Mouse (Mus musculus) myocyte (in vitro differentiated cells): ENCODE measurements around the gene Mbtps1. TPM values are rescaled to one million over a fixed set of nuclear protein-coding genes. Genes with fewer than 3 reads are reported as not detected.
A peak's percentile ranks its signal among the peaks of the same experiment; 100 is the strongest.

Experiments used
- H3K27me3 ChIP-seq: one replicate; pipeline ENCODE4 v1.6.1; 2011; ENCODE audit not compliant: control insufficient read depth, insufficient read depth, insufficient read length
- H3K36me3 ChIP-seq: one replicate; pipeline ENCODE4 v1.6.1; 2011; ENCODE audit not compliant: control insufficient read depth, insufficient read depth
- H3K4me2 ChIP-seq: one replicate; pipeline ENCODE4 v1.6.1; 2011; ENCODE audit warnings: low read depth, control low read depth
- H3K4me3 ChIP-seq: one replicate; pipeline ENCODE4 v1.5.1; 2011; ENCODE audit warnings: mild to moderate bottlenecking, control low read depth, moderate library complexity
- H3K79me2 ChIP-seq: one replicate; pipeline ENCODE4 v1.6.1; 2011; ENCODE audit not compliant: control insufficient read depth, insufficient read depth
- H3ac ChIP-seq: one replicate; pipeline ENCODE4 v1.6.1; 2011; ENCODE audit not compliant: control insufficient read depth, insufficient read length
- CEBPB ChIP-seq: IDR thresholded peaks from 2 replicates; pipeline ENCODE4 v1.6.1; 2011; ENCODE audit warnings: mild to moderate bottlenecking, moderate library complexity; ENCODE audit not compliant: poor library complexity, insufficient read depth, severe bottlenecking
- E2F4 ChIP-seq: IDR thresholded peaks from one replicate; pipeline ENCODE4 v1.6.1; 2011; ENCODE audit warnings: mild to moderate bottlenecking, control low read depth, moderate library complexity; ENCODE audit not compliant: insufficient read depth
- MAX ChIP-seq: IDR thresholded peaks from one replicate; pipeline ENCODE4 v1.6.1; 2011; ENCODE audit warnings: low read depth, mild to moderate bottlenecking, control low read depth
- MYOD1 ChIP-seq, 3 experiments: IDR thresholded peaks; one replicate each; pipeline ENCODE4 v1.6.1; 2011; ENCODE audit warnings: control low read depth in 2 of 3, low read depth in 2 of 3, mild to moderate bottlenecking in 2 of 3, moderate library complexity in 1 of 3; ENCODE audit not compliant: insufficient read length in 2 of 3, control insufficient read depth in 1 of 3
- MYOG ChIP-seq, 3 experiments: IDR thresholded peaks; one replicate each; pipeline ENCODE4 v1.6.1; 2011; ENCODE audit warnings: control low read depth in 2 of 3, low read depth in 2 of 3, mild to moderate bottlenecking in 2 of 3; ENCODE audit not compliant: insufficient read length in 2 of 3, control insufficient read depth in 1 of 3, insufficient read depth in 1 of 3
- POLR2A ChIP-seq: IDR thresholded peaks from one replicate; pipeline ENCODE4 v1.6.1; 2011; ENCODE audit warnings: low read depth, mild to moderate bottlenecking, control low read depth, moderate library complexity; ENCODE audit not compliant: insufficient read length
- POLR2AphosphoS2 ChIP-seq: IDR thresholded peaks from one replicate; pipeline ENCODE4 v1.6.1; 2011; ENCODE audit warnings: low read depth, control low read depth; ENCODE audit not compliant: insufficient read length
- REST ChIP-seq: IDR thresholded peaks from one replicate; pipeline ENCODE4 v1.6.1; 2011; ENCODE audit warnings: mild to moderate bottlenecking, control low read depth, moderate library complexity; ENCODE audit not compliant: insufficient read depth, insufficient read length
- SRF ChIP-seq: IDR thresholded peaks from one replicate; pipeline ENCODE4 v1.6.1; 2011; ENCODE audit warnings: low read depth; ENCODE audit not compliant: control insufficient read depth, insufficient read length
- TCF12 ChIP-seq: IDR thresholded peaks from one replicate; pipeline ENCODE4 v1.6.1; 2011; ENCODE audit warnings: mild to moderate bottlenecking, control low read depth; ENCODE audit not compliant: poor library complexity, insufficient read depth, severe bottlenecking
- TCF3 ChIP-seq: IDR thresholded peaks from one replicate; pipeline ENCODE4 v1.6.1; 2011; ENCODE audit warnings: low read depth, control low read depth; ENCODE audit not compliant: insufficient read length
- USF1 ChIP-seq: IDR thresholded peaks from one replicate; pipeline ENCODE4 v1.6.1; 2011; ENCODE audit warnings: low read depth, mild to moderate bottlenecking, control low read depth, moderate library complexity
- polyA plus RNA-seq: library from polyadenylated mRNA; unstranded; fragments of >200 nt; fragmentation: generic; extraction: Trizol; gene quantifications from one replicate; pipeline ENCODE4 v1.2.1, GENCODE M21; 2012; ENCODE audit warnings: missing spikeins

Gene Mbtps1
- polyA plus RNA-seq = 70.8 TPM

DNA sequence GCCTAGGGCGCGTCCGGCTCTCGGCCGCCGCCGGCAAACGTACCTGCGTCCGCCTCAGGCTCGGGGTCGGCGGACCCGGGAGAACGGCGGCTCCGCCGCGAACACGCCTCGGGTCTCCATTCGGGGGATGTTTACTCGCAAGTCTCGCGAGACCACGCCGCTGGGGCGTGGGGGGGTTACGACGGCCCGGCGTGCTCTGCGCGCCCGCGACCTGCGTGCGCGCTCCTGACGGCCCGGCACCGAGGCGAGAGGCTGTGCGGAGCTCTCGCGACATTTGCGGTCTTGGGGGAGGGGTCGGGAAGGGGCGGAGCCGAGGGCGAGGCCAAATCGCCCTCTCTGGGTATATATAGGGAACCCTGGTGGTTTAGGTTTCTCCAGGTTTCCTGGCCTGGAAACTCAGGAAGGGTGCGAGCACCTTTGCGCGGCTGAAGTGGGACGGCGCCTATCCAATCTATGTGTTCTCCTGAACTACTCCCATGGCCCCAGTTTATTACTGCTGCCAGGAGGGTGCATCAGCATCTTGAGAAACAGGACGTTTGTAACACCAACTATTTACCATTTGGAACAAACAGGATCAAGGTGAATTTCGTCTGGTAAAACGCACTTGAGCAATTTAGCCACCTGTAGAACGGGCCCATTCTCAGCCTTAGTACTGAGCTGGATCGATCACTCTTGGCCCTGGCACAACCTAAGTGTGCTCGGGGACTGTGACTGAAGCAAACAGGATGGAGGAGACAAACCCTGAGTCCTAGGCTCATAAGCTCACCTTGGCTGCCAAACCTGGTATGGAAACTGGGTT is at the start of gene Mbtps1:
Gene Mbtps1, minus strand, starts transcription at position 133 of the 799 bp plus-strand sequence.
- peaks cover 8% of the 10 kb centered on the region for H3K36me3 ChIP-seq
- TF ChIP-seq USF1 (no peak), POLR2AphosphoS2 (peak; percentile 45), E2F4 (no peak), MYOD1 (IDR thresholded peaks at IDR 0.05; ENCODE audit: control insufficient read depth in 1 of 3, insufficient read length in 2 of 3, low read depth in 2 of 3) (no peak), REST (no peak), TCF12 (no peak), MAX (no peak), MYOG (IDR thresholded peaks at IDR 0.05; ENCODE audit: control insufficient read depth in 1 of 3, insufficient read depth in 1 of 3, insufficient read length in 2 of 3, low read depth in 2 of 3) (peak in 1 of 3 experiments; percentile 3), POLR2A (peak; percentile 64)
- H3ac ChIP-seq = peak within 1 kb of the TSS; percentile 80
- peak within 1 kb of the TSS; percentile 100 for H3K4me2 ChIP-seq
- peak within 1 kb of the TSS; percentile 85 for H3K4me3 ChIP-seq
- no peaks in the 10 kb centered on the region for H3K27me3 ChIP-seq
- H3K79me2 ChIP-seq = peaks cover 44% of the 10 kb centered on the region

DNA sequence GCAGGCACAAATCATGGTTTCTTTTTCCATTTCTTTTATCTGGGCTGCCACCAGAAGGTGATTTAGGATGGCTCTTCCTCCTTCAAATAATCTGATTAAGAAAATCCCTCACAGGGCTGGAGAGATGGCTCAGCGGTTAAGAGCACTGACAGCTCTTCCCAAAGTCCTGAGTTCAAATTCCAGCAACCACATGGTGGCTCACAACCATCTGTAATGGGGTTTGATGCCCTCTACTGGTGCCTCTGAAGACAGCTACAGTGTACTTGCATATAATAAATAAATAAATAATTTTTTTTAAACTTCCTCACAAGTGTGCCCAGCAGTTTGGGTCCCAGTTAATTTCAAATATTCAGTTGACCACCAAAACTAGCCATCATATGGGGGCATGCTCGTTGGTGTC is 47.7 kb upstream of the Mbtps1 start:
- H3ac ChIP-seq = no peak overlapping the region
- TF ChIP-seq POLR2AphosphoS2 (no peak), USF1 (no peak), SRF (no peak), CEBPB (no peak), MYOG (IDR thresholded peaks at IDR 0.05; ENCODE audit: control insufficient read depth in 1 of 3, insufficient read depth in 1 of 3, insufficient read length in 2 of 3, low read depth in 2 of 3) (no peak), MAX (no peak), E2F4 (no peak), MYOD1 (IDR thresholded peaks at IDR 0.05; ENCODE audit: control insufficient read depth in 1 of 3, insufficient read length in 2 of 3, low read depth in 2 of 3) (no peak), TCF12 (no peak), REST (no peak)
- H3K4me3 ChIP-seq = no peak overlapping the region
- H3K36me3 ChIP-seq = no peaks in the 10 kb centered on the region
- H3K4me2 ChIP-seq = no peak overlapping the region
- H3K79me2 ChIP-seq = peaks cover 10% of the 10 kb centered on the region
- no peaks in the 10 kb centered on the region for H3K27me3 ChIP-seq

DNA sequence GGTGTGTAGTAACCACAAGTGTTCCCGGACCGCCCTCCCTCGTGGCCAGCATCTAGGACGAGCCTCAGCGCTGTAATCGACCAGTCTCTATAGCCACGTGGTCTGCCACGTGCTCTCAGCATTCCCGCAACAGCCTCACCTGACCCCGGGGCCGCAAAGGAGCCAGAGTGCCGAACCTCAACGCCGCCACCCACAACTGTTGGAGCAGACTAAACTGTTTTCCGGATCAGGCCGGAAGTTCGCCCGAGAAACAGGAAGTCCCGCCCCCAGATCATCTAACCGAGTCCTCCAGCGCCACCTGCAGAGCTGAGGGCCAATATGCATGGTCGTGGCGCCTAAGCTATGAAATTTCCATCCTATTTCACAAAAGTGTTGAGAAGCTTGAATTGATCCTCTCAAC is 46.5 kb upstream of the Mbtps1 start, which contains the start of gene Taf1c:
Gene Taf1c, minus strand, starts transcription at position 227 of the 400 bp plus-strand sequence.
- Histone ChIP-seq H3K4me3 (peak within 1 kb of the TSS; percentile 69), H3K36me3 (no peaks in the 10 kb centered on the region), H3K27me3 (no peaks in the 10 kb centered on the region), H3ac (peak within 1 kb of the TSS; percentile 40), H3K79me2 (peaks cover 10% of the 10 kb centered on the region), H3K4me2 (peak within 1 kb of the TSS; percentile 95)
- TF ChIP-seq USF1 = peak; percentile 10
- peak; percentile 89 for TF ChIP-seq POLR2AphosphoS2
- peak; percentile 91 for TF ChIP-seq POLR2A
- no peak for TF ChIP-seq CEBPB

DNA sequence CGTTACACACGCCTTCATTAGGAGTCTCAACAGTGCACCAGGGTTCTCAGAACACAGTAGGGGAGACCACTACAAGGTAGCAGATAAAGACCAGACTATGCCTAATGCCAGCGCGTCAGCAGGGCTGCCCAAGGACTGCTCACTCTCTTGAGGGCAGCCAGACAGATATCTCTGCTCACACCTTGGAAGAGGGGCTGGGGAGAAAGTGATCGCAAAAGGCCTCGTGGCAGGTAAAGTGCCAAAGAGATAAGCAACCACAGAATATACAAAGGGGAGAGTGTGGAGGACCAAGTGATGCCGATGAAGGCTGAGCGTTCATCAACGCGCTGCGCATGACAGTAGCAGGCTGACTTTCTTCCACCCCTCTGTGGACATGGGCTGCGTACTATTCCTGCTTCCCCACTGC is 45.9 kb upstream of the Mbtps1 start:
- H3K27me3 ChIP-seq = no peaks in the 10 kb centered on the region
- H3K79me2 ChIP-seq = peaks cover 10% of the 10 kb centered on the region
- TF ChIP-seq CEBPB (no peak), MAX (no peak), TCF3 (no peak), E2F4 (no peak), SRF (no peak)

DNA sequence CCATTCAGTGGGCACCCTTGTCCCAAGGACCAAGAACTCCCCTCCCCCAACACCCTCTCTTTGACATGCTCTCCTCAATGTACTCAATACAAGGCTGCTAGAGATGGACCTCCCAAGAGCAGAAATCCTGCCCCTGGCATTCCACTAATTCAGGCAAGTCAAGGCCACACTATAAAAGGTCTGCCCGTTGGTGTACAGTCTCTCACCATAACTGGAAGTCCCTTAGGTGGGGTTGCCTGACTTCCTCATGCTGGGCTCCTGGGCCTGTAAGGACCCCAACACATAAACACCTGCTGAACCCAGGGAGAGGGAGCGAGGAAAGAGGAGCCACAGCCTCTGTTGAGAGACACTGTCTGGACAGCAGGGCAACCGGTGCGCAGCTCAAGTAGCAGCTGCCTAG is 45.2 kb upstream of the Mbtps1 start:
- H3K27me3 ChIP-seq = no peaks in the 10 kb centered on the region
- H3K36me3 ChIP-seq = no peaks in the 10 kb centered on the region
- peak overlapping the region; percentile 40 for H3ac ChIP-seq
- H3K4me2 ChIP-seq = peak overlapping the region; percentile 95
- peaks cover 10% of the 10 kb centered on the region for H3K79me2 ChIP-seq
- peak overlapping the region; percentile 69 for H3K4me3 ChIP-seq
- TF ChIP-seq E2F4 = no peak
- TF ChIP-seq REST = no peak
- no peak for TF ChIP-seq USF1
- TF ChIP-seq SRF = no peak
- no peak for TF ChIP-seq TCF3
- no peak for TF ChIP-seq TCF12
- no peak for TF ChIP-seq POLR2A
- TF ChIP-seq CEBPB = no peak
- TF ChIP-seq POLR2AphosphoS2 = no peak
- no peak for TF ChIP-seq MYOG (IDR thresholded peaks at IDR 0.05; ENCODE audit: control insufficient read depth in 1 of 3, insufficient read depth in 1 of 3, insufficient read length in 2 of 3, low read depth in 2 of 3)
- no peak for TF ChIP-seq MAX
- no peak for TF ChIP-seq MYOD1 (IDR thresholded peaks at IDR 0.05; ENCODE audit: control insufficient read depth in 1 of 3, insufficient read length in 2 of 3, low read depth in 2 of 3)

More for the DNA sequence above, 45.9 kb upstream of the Mbtps1 start:
- Histone ChIP-seq H3ac (peak overlapping the region; percentile 40), H3K4me2 (peak overlapping the region; percentile 95), H3K36me3 (no peaks in the 10 kb centered on the region), H3K4me3 (peak overlapping the region; percentile 69)
